Mouse (Mus musculus): ENCODE results near the gene Rsph10b. TPM values are rescaled to one million over a fixed set of nuclear protein-coding genes. Genes with fewer than 3 reads are reported as not detected.

Rsph10b gene
- total RNA-seq (2021): 1 to 10 TPM; 1.6 to 3.4 TPM
- long read RNA-seq, experiment 1, partial matches to known transcripts: 0 of 3 reads
- long read RNA-seq, experiment 1, other reads (novel, unspliced or antisense): 3 of 3 reads
- long read RNA-seq, experiment 2, partial matches to known transcripts: 0 of 4 reads
- long read RNA-seq, experiment 2, other reads (novel, unspliced or antisense): 4 of 4 reads

DNA sequence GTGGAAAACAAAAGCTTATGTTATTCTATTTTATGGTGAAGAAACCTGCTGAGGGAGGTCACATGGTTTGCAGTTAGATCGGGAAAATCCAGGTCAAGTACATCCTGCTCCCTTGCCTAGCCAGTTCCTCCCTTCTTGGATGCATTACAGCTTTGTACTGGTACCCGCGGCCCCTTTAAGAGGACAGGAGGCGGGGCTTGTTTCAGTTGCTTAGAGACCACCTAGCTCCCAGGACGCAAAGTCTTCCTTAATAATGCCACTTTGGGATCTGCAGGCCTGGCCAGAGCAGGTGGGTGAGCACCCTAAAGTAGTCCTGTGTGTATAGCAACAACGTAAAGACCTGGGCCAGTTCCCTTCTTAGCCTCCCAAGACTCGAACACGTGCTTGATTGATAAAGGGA lies at the start of gene Rsph10b:
Rsph10b (plus strand) TSS at position 205 of the 400 bp plus-strand sequence.
- DNase-seq (ENCODE audit: low spot score in 2 of 2): no peak

DNA sequence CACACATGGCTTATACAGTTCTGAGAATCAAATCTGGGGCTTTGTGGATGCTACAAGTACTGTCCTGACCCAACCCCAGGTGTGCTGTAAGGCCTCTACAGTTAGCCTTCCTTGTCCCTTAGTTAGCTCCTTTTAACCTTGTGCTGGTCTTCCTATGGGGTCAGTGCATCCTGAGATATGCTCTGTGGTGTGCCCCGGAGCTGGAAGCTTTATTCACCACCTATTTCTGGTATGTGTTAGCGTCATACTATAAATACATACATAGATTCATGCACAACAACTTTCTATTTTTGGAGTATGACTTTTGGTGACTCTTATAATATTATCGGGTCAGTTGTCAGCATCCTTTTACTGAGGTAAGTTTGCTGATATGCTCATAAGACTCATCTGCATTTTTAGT lies 47.6 kb upstream of the Rsph10b start:
- DNase-seq (ENCODE audit: low spot score in 2 of 2): no peak

DNA sequence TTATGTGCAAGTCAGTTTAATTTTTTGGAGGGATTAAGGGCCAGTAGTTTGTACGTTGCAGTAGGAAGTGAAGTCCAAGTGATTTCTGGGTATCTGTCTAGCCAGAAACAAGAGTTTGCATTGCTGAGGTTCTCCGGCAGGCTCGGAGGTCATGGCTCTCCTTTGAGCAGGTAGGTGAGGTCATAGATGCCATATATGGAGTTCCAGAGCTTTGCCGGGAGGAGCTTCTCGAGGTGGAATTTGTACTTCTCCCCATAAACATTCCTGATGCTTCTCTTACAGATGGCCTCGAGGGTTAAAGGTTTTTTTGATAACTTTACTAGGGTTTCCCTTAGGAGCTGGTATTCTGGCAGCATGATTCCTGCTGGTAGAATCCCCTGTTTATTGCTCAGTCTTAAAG lies 42.1 kb upstream of the Rsph10b start:
- DNase-seq (ENCODE audit: low spot score in 2 of 2): no peak

DNA sequence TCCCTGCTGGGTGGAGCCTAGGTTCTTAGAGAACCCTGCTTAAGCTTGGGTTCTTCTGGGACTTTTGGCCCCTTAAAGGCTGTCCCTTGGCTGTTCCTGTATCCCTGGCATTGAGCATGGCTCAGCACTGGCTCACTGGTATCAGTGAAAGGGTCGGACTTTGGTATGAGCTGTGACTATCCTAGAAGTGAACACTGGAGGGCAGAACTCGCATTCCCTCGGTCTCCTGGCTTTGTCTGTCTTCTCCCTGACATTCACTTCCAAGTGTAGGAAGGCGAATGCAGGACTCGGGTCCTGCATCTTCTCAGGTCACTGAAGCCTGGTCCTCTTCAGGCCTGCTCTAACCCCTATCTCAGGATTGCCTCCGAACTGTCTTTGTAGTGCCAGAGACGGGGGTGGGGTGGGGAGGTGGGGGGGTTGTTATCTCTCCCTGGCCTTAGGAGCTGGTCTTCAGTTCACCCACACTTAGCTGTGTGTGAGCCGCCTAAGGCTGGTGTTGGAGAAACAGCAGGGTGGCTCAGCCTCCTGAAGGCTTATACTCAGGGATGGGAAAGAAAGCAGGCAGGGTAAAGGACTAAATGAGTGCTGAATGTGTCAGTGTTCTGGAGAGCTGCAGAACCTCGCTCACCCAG lies 40.5 kb upstream of the Rsph10b start:
- DNase-seq (ENCODE audit: low spot score in 2 of 2): no peak

DNA sequence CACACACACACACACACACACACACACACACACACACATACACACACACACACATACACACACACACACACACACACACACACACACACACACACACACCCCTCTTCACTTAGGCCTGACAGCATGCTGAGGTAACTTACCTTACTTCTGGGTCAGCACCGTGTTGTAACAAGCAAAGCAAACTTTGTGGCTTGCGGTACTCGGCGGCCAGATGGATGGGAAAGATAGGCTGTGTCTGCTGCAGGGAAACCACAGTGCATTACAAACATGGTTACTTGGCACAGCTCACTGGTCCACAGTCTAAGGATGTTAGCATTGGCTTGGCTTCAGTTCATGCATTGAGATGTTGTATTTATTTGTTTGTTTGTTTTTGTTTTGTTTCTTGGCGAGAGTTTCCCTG lies 39.4 kb upstream of the Rsph10b start:
- no peak for DNase-seq (ENCODE audit: low spot score in 2 of 2)

DNA sequence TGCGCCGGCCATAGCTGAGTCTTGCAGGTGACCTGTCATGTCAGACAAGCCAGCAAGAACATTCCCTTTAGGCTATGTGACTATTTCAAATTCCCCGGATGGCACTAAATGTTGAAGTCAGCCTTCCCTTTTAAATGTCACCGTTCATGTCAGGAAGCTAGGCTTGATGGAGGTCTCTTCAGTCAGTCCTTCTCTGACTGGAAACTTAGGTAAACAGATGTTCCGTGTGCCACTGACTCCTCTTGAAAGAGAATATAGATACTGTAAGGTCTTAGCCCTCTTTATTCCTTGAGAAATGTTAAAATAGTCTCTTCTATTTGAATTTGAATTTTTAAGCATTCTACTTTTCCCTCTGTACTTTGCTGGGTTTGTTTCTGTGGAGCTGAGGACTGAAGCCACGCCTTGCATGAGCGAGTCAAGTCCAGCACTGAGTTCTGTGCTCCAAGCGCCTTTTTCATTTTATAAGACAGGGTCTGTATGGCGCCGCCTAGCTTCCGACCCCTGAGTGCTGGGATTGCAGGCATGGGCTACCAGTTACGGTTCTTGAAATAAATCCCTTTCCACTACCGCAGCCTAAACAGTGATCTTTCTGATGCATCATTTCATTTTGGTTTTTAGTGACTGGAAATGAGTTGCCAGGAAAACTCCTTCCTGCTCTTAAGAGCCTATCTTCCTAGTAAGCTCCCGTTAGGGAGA lies 35.1 kb upstream of the Rsph10b start, which contains the start of gene Ankrd61:
Ankrd61 (minus strand) TSS at position 51 of the 696 bp plus-strand sequence.
- DNase-seq (ENCODE audit: low spot score in 2 of 2): no peak

- no peak for DNase-seq (ENCODE audit: low spot score in 2 of 2)
Observed at GRCm38 (mm10) chr5:143902111-143902510, 30.7 kb upstream of the Rsph10b start.

GRCm38 (mm10) chr5:143903813-143904212 lies 29.0 kb upstream of the Rsph10b start:
- no peak for DNase-seq (ENCODE audit: low spot score in 2 of 2)

DNA sequence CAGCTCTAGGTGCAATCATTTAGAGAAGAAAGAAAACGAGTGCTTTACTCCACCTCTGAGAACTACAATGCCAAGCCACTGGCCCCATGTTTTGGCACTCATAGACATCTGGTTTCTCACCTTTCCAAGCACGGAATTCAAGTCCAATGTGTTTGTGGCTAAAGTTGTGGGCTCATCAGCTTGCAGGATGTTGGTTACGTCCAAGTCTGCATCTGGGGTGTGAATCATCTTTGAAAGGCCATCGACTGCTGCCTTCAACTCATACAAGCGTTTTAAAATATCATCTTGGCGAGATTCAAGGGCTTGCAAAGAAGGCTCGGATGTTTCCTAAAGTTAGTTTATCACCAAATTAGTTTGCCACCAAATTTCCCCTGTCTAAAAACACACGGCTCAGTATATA lies 26.4 kb upstream of the Rsph10b start:
- no peak for DNase-seq (ENCODE audit: low spot score in 2 of 2)

DNA sequence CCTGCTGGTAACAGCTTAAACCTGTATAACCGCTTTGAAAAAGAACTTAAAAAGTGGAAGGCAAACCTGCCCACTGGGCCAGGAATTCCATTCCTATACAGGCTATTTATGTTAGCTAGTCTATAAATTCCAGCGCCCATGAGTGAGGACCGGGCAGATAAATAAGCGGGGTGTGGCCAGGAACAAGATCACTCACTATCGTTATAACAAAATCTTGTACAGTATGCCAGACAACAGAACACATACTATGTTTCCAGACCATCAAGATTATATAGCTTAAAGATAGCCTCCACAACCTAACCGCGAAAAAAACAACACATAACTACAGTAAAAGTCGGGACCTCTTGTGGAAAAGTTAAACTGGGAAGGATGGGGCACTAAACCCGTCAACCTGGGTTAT lies 23.9 kb upstream of the Rsph10b start:
- DNase-seq (ENCODE audit: low spot score in 2 of 2): no peak

GRCm38 (mm10) chr5:143909417-143910400 lies 23.1 kb upstream of the Rsph10b start, which contains the start of the genes Aimp2 and Pms2:
TSS of gene Aimp2 (minus strand) at chr5:143909847.
TSS of gene Pms2 (plus strand) at chr5:143909964.
- DNase-seq (ENCODE audit: low spot score in 2 of 2): peak; percentile 75 to 92

- no peak for DNase-seq (ENCODE audit: low spot score in 2 of 2)
Observed at GRCm38 (mm10) chr5:143916221-143916620, 16.6 kb upstream of the Rsph10b start.

GRCm38 (mm10) chr5:143917418-143917817 lies 15.4 kb upstream of the Rsph10b start:
- no peak for DNase-seq (ENCODE audit: low spot score in 2 of 2)

DNA sequence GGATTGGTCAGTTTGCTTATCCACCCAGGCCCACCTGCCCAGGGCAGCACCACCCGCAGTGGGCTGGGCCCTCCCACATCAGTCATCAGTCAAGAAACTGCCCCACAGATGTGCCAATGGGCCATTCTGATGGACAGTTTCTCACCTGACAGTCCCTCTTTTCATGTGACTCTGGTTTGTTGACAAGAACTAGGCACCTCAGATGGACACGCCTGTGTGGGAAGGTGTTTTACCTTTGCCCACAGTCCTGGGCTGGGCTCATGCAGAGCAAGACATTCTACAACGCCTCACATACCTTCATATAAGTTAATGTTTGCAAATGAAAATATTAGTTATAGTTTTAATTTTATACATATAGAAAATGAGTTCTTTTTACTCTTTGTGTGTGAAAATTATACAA lies 14.7 kb upstream of the Rsph10b start:
- DNase-seq (ENCODE audit: low spot score in 2 of 2): no peak

DNA sequence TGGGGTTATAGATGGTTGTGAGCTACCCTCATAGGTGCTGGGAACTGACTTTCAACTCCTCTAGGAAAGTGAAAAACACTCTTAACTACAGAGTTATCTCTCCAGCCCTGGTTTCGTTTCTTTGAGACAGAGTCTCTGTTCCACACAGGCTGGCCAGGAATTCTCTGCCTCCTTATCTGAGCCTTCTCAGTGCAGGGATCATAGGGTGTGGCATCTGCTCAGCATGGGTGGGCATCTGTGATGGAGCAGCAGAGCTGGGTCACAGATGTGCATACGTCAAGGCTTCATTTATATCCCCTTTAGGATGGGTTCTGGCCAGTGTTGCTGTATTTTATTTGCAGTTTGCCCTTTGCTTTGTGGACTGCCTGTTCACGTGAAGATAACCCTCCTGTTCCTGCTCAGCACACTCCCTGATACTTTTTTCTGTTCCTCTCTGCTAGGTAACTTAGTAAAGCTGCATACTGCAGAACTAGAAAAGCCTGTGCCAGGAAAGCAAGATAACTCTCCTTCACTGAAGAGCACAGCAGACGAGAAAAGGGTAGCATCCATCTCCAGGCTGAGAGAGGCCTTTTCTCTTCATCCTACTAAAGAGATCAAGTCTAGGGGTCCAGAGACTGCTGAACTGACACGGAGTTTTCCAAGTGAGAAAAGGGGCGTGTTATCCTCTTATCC lies 7.9 kb upstream of the Rsph10b start:
- DNase-seq (ENCODE audit: low spot score in 2 of 2): no peak

GRCm38 (mm10) chr5:143927875-143928274 lies 5.0 kb upstream of the Rsph10b start, which contains the start of gene Gm42421:
TSS of gene Gm42421 (plus strand) at chr5:143928175.
- DNase-seq (ENCODE audit: low spot score in 2 of 2): no peak

GRCm38 (mm10) chr5:143929291-143929690 lies 3.5 kb upstream of the Rsph10b start:
- DNase-seq (ENCODE audit: low spot score in 2 of 2): no peak

DNA sequence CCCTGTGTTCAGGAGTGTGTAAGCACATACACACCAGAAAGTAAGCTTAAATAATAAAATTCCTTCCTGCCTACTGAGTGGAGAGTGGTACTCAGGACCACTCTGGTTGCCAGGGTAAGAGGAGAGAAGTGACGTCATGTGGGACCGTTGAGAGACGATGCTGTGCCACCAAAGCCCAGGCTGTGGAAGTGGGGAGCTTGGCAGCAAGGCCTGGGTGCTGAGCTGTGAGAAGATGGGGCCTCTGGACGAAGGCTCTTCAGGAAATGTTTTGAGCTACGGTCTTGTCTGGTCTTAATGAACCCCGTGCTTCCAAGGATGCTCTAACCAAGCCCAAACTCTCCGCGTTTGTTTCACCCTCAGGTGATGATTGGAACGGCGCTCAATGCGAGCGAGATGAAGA lies 2.2 kb upstream of the Rsph10b start:
- DNase-seq (ENCODE audit: low spot score in 2 of 2): no peak

GRCm38 (mm10) chr5:143931863-143932580 lies 813 bp upstream of the Rsph10b start:
- DNase-seq (ENCODE audit: low spot score in 2 of 2): no peak

- DNase-seq (ENCODE audit: low spot score in 2 of 2): no peak
Observed at GRCm38 (mm10) chr5:143933414-143933813, 579 bp downstream of the Rsph10b start.
